Mouse (Mus musculus) layer of hippocampus, adult 9-11 months (tissue): ENCODE data around the gene Cdh23.

ENCODE experiments used
- DNase-seq: peaks from one replicate; pipeline ENCODE4 v3.0.0; 2022

Cdh23 gene

GRCm38 (mm10) chr10:60456662-60457397, 239.5 kb downstream of the Cdh23 start:
- DNase-seq: no peak

DNA sequence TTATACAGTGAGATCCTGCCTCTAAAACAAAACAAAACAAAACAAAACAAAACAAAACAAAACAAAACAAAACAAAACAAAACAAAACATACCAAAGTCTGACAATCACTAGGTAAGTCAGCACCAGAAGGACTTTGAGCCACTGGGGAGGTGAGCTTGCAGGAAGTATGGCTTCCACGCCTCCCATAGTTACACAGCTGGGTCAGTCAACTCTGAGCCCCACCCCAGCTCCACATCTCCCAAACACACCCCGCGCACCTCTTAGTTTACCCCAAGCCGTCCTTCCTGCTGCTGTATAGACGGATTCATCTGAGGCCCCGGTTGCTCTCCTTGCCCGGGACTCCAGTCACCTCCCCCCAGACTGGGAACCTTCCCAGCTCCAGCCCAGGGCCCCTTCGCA, 241.1 kb downstream of the Cdh23 start:
- DNase-seq: no peak

GRCm38 (mm10) chr10:60447186-60447585, 249.1 kb downstream of the Cdh23 start:
- no peak for DNase-seq

GRCm38 (mm10) chr10:60445031-60445593, 251.2 kb downstream of the Cdh23 start:
- DNase-seq: no peak

DNA sequence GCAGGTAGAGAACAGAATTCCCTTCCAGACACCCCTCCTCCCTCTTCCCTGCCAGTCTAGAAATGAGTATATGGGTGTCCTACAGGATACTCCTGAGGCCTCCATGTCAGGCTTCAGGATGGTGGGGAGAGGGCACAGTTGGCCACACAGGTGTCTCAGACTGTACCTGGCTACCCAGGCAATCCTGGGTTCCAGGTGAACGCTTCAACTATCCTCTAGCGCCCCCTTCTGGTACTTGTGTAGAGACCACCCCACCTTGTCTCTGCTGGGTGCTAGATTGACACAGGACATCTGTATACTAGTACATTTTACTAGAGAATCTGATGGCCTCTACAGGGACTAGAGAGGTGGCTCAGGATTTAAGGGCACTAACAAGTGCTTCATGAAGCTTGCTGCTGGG, 253.2 kb downstream of the Cdh23 start:
- no peak for DNase-seq

GRCm38 (mm10) chr10:60442321-60442720, 254.0 kb downstream of the Cdh23 start:
- DNase-seq: no peak

- DNase-seq: no peak
Measured at GRCm38 (mm10) chr10:60432679-60433078, 263.6 kb downstream of the Cdh23 start.

GRCm38 (mm10) chr10:60430591-60430990, 265.7 kb downstream of the Cdh23 start:
- no peak for DNase-seq

- no peak for DNase-seq
Measured at GRCm38 (mm10) chr10:60430001-60430400, 266.3 kb downstream of the Cdh23 start.

DNA sequence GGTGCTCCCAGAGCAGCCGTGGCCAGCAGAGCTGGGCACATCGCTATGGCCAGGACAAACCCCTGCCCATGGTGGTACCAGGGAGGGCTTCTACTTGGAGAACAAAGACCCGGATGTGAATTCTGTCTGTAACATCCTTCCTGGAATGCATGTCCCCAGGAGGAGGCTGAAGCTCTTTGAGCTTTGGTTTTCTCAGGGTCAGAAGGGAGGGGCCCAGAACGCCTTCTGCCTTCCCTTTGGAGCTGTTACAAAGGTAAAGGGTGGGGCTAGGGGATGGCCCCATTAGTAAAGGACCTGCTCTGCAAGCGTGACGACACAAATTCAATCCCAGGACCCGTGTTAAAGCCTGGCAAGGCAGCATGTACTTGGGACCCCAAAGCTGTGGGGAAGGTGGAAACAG, 273.5 kb downstream of the Cdh23 start:
- no peak for DNase-seq

GRCm38 (mm10) chr10:60419624-60420023, 276.7 kb downstream of the Cdh23 start:
- no peak for DNase-seq

DNA sequence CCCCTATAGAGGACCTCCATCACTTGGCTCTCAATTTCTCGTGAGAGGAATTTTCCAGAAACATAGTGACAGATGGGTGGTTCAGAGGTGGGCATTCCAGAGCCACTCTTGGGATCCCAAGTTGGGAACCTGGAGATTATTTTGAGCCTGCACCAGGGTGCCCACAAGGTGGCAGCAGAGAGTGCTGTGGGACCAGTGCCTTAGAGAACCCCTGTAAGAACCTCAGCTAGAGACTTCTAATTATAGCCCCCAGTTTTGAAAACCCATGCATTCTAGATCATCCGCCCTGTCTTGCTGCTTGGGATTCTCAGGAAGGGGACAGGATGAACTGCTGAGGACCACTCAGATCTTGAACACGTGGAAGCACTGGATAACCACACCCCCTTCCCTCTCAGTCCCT, 278.2 kb downstream of the Cdh23 start:
- DNase-seq: peak; percentile 28

GRCm38 (mm10) chr10:60417041-60417440, 279.2 kb downstream of the Cdh23 start:
- no peak for DNase-seq

GRCm38 (mm10) chr10:60413756-60414155, 282.5 kb downstream of the Cdh23 start:
- DNase-seq: no peak

GRCm38 (mm10) chr10:60411794-60412193, 284.5 kb downstream of the Cdh23 start:
- DNase-seq: no peak

DNA sequence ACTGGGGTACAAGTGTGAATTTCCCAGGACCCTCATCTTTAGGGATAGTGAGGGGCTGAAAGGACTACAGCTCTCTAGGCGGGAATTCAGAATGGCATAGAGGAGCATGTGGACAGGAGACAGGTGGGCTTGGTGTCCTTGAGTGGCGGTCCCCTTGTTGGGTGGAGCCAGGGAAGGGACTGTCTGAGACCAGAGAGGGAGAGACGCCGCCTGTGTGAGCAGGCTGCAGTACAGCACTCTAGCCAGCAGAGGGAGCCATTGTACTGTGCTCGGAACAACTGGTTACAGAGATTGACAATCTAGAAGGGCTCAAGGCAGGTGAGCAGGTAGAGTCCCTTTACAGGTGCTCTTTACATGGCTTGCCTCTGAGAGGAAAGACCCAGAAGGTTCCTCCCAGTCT, 288.5 kb downstream of the Cdh23 start:
- DNase-seq: peak; percentile 39

DNA sequence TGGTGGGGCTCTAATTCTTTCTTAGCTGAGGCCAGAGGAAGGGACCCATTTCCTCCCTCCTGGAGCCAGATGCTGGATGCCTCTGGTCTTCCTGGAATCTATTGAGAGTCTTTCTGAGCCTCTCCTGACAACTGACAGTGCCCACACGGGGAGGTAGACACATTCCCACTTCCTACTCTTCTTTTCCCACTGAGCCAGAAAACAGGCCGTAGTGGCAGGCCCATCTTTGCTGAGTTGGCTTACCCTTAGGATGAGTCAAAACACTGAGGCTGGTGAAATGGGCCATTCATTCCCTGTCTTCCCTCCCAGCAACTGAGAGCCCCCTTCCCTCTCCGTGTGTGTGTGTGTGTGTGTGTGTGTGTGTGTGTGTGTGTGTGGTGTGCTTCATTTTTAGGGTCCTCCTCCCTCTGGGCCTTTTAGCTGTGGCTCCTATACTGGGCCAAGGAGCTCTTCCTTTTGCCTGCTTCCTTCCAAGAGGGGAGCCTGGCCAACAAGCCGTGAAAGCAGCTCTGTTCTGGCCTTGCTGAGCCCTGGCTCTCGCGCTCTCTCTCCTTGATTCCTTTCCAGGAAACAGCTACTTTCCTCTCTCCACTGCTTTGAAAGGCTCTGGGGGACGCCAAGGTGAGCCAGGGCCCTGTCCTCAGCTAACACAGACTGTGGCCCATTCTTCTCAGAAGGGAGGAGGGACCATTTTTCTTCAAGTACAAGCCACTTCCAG, 290.7 kb downstream of the Cdh23 start:
- peak; percentile 61 for DNase-seq

DNA sequence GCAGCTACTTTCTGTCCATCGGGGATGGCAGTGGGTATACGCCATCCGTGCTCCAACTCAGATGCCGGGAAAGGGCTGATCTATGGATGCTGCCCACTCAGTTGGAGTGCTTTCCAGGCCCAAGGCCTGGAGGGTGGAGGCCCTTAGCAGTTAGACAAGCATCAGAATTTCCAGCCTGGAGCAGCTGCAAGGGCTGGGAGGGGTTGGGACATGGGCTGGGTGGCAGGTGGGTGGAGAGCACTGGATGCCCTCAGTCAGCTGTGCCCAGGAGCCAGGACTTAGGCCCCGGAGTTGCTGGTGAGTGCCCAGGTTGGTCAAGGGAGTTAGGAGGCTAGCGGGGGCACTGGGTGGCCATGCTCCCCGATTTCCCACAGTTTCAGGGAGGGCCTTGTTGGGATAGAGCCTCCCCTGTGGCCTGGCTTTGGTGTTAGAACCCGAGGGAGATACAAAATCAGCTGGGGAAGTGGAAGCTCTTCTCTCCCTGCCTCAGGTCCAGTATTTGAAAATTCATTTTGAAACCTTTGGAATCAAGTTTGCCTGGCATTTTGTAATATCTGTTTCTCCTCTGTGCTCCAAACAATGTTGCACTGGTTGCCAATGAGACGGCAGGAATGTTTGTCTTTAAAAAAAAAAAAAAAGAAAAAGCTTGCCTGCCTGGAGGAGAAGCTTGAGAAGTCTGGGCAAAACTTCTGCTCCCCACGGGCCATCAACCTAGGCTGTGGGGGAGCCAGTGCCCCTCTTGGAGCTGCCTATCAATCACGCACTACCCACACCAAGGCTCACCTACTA, 295.6 kb downstream of the Cdh23 start:
- DNase-seq: no peak

GRCm38 (mm10) chr10:60399449-60399848, 296.8 kb downstream of the Cdh23 start, which contains the start of gene Gm17455:
Gene Gm17455, plus strand, starts transcription at chr10:60399726.
- no peak for DNase-seq

DNA sequence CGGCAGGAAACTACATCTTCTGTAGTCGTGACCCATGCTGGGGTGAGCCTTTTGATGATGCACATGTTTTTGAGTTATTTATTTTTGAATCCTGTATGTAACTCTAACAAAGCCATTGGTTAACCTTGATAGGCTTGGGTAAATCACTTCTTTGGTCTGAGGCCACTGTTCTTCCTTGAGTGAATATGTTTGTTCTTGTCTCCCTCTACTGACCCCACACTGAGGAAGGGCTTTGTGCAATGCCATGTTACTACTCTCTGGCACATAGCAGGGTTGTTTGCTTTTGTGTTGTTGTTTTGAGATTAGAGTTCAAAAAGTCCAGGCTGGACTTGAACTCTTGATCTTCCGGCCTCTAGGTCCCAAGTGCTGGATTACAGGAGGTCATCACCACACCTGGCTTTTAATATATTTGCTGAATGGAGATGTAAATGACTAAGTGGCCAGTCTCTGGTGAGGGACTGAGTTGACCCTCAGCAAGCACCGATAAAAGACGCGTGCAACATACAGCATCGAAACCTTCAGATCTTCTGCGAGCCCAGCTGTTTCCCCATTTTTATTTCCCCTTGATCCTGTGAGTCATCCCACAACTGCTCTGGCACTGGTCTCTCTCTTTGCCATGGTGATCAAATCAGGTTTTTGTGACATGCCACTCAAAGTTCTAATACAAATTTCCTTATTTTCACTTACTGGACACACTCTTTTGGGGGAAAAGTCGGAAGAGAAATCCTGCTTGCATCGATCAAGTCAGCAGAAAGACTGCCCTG, 298.1 kb downstream of the Cdh23 start:
- no peak for DNase-seq

DNA sequence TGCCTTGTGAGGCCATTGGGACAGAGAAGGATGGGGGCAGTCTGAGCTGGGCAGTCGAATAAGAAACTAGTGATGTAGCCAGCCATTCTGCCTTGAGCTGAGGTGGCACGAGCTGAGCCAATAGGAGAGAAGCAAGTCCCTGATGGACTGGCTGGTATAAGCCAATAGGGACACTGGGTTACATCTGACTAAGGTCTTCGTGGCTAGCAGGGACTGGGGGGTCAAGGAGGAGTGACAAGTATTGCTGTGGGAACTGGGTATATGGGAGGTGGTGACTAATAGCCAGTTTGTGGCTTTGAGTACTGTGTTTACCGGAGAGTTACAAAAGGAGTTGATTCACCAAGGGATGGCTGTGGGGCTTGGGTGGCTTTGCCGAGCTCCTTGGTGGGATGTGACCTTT, 300.7 kb downstream of the Cdh23 start:
- no peak for DNase-seq

DNA sequence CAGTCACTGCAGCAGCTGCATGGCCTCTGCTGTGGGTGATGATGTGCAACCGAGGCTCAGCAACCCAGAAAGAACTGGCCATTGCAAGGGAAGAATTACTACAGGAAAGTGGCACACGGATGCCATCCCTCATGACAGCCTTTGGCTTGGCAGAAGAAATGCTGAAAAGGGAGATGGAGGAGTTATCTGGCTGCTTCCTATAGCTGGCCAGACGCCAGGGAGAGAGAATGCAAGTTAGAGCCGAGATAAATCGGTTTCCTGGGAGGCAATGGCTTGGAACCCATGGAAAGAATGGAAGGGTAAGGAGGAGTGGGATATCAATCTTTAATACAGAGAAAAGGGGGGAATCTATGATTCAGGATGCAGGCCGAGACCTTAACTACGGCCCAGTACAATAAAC, 301.4 kb downstream of the Cdh23 start:
- DNase-seq: no peak

GRCm38 (mm10) chr10:60391661-60392060, 304.6 kb downstream of the Cdh23 start:
- no peak for DNase-seq
